Mouse (Mus musculus): ENCODE results near the gene Chn2. TPM values are rescaled to one million over a fixed set of nuclear protein-coding genes. Genes with fewer than 3 reads are reported as not detected.
A peak's percentile ranks its signal among the peaks of the same experiment; 100 is the strongest.

The Chn2 gene
- polyA plus RNA-seq, 1 experiment from 2014 or later: 7.1 TPM

DNA sequence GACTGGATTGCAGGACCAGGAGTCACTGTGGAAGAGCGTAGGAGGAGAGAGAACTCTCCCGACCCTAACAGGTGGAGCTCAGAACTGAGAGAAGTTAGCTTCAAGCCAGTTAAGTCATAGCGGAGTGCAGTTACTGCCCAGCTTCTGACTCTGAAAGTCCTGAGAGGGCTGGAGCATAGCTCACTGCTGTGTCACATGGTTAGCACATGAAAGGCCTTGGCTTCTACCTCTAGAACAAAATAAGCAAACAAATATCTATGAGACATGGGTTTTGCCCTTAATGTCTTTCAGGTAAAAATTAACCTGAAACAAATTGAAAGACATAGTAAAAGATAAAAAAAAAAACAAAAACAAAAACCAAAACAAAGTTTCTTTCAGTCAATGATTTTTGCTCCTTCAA is 91.5 kb downstream of the Chn2 start:
- WGBS: 67% methylated on average over 3 of the region's 3 CpGs
- DNase-seq (ENCODE audit: low spot score): no peak
- Histone ChIP-seq H3K27ac (no peak overlapping the region), H3K4me3 (no peak overlapping the region), H3K27me3 (ENCODE audit: insufficient read depth, poor library complexity, severe bottlenecking) (peaks cover 8% of the 10 kb centered on the region; the same call in 1 of the 2 replicates), H3K9me3 (no peaks in the 10 kb centered on the region), H3K4me1 (0 out of 2 replicates have a peak, but pooled peaks cover 5% of the 10 kb centered on the region), H3K36me3 (no peaks in the 10 kb centered on the region)

GRCm38 (mm10) chr6:54132576-54132975 is 93.2 kb downstream of the Chn2 start:
- DNase-seq (ENCODE audit: low spot score): no peak
- H3K27ac ChIP-seq: no peak overlapping the region
- 84% methylated on average over 1 of the region's 1 CpGs for WGBS
- H3K27me3 ChIP-seq (ENCODE audit: insufficient read depth, poor library complexity, severe bottlenecking): peaks cover 8% of the 10 kb centered on the region; the same call in 1 of the 2 replicates
- no peak overlapping the region for H3K4me3 ChIP-seq
- H3K9me3 ChIP-seq: no peaks in the 10 kb centered on the region
- no peaks in the 10 kb centered on the region for H3K36me3 ChIP-seq
- H3K4me1 ChIP-seq: 0 out of 2 replicates have a peak, but pooled peaks cover 5% of the 10 kb centered on the region

- WGBS: 76% methylated on average over 5 of the region's 5 CpGs
- Histone ChIP-seq H3K27ac (no peak overlapping the region), H3K4me1 (0 out of 2 replicates have a peak, but pooled peaks cover 5% of the 10 kb centered on the region), H3K27me3 (ENCODE audit: insufficient read depth, poor library complexity, severe bottlenecking) (peaks cover 8% of the 10 kb centered on the region; the same call in 1 of the 2 replicates), H3K9me3 (no peaks in the 10 kb centered on the region), H3K36me3 (no peaks in the 10 kb centered on the region), H3K4me3 (no peak overlapping the region)
- no peak for DNase-seq (ENCODE audit: low spot score)
Observed at GRCm38 (mm10) chr6:54133231-54133630, 93.9 kb downstream of the Chn2 start.

DNA sequence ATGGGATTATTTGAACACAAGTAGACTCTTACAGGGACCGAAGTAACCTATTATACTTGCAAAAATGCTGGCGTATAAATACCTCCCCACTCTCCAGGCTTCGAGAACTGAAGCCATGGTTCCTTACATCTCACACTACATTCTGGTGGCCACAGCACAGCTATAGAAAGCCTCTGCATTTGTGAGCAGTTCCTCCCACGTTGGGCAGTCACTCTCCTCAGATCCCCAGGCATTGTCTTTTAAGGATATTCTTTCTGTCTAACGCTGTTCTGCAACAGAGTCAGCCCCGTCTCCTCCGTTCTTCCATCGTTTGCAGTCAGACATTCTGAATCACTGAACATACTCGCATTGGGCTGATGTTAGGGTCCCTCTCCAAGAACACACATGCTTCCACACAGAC is 98.8 kb downstream of the Chn2 start:
- Histone ChIP-seq H3K9me3 (no peaks in the 10 kb centered on the region), H3K4me3 (no peak overlapping the region), H3K27ac (no peak overlapping the region), H3K27me3 (ENCODE audit: insufficient read depth, poor library complexity, severe bottlenecking) (no peaks in the 10 kb centered on the region), H3K4me1 (no peaks in the 10 kb centered on the region), H3K36me3 (no peaks in the 10 kb centered on the region)
- no peak for DNase-seq (ENCODE audit: low spot score)
- WGBS: 87% methylated on average over 9 of the region's 9 CpGs

DNA sequence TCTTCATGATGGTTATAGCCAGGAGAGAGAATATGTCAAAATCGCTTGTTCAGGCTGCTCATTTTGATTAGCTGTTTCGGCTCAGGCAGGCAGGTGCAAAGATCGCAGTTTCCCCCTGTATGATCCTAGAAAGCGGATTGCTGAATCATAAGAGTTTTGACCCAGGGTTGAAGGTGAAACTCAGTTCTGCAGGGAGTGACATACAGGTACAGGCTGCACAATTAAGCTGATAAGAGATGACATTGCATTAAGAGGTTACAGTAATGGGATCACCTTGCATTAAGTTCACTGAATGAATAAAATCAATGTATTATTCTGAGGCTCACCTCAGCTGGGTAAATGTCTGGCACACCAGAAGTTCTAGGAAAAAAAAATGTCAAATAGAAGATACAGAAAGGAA is 101.1 kb downstream of the Chn2 start:
- no peak overlapping the region for H3K4me3 ChIP-seq
- no peaks in the 10 kb centered on the region for H3K4me1 ChIP-seq
- 0 out of 2 replicates have a peak, but pooled peaks cover 8% of the 10 kb centered on the region for H3K27me3 ChIP-seq (ENCODE audit: insufficient read depth, poor library complexity, severe bottlenecking)
- DNase-seq (ENCODE audit: low spot score): no peak
- no peak overlapping the region for H3K27ac ChIP-seq
- 91% methylated on average over 4 of the region's 4 CpGs for WGBS
- no peaks in the 10 kb centered on the region for H3K36me3 ChIP-seq
- no peaks in the 10 kb centered on the region for H3K9me3 ChIP-seq

DNA sequence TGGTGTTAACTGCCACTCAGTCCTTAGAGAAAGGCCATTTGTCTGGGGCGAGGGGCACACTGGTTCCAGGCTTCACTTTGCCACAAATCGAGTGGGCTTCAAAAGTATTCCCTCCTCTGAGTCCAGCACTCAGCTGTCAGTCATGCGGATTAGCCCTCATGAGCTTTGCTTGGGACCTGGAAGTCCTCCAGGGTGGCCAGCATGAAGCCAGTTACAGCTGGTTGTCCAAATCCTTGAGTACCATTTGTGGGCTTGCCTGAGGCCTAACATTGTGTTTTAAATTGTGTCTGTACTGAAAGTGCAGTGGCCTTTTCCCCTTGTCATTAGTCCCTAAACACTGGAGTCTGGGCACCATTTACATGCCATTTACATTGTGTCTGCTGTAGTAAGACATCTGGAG is 101.8 kb downstream of the Chn2 start:
- Histone ChIP-seq H3K4me3 (no peak overlapping the region), H3K9me3 (no peaks in the 10 kb centered on the region), H3K27me3 (ENCODE audit: insufficient read depth, poor library complexity, severe bottlenecking) (0 out of 2 replicates have a peak, but pooled peaks cover 8% of the 10 kb centered on the region), H3K4me1 (no peaks in the 10 kb centered on the region), H3K27ac (no peak overlapping the region), H3K36me3 (no peaks in the 10 kb centered on the region)
- 76% methylated on average over 3 of the region's 3 CpGs for WGBS
- DNase-seq (ENCODE audit: low spot score): no peak

- Histone ChIP-seq H3K4me3 (no peak overlapping the region), H3K27me3 (ENCODE audit: insufficient read depth, poor library complexity, severe bottlenecking) (peaks cover 14% of the 10 kb centered on the region; the same call in 1 of the 2 replicates), H3K27ac (no peak overlapping the region), H3K4me1 (no peaks in the 10 kb centered on the region), H3K9me3 (no peaks in the 10 kb centered on the region), H3K36me3 (no peaks in the 10 kb centered on the region)
- 69% methylated on average over 11 of the region's 11 CpGs for WGBS
- no peak for DNase-seq (ENCODE audit: low spot score)
Observed at GRCm38 (mm10) chr6:54142848-54143651, 103.7 kb downstream of the Chn2 start.

DNA sequence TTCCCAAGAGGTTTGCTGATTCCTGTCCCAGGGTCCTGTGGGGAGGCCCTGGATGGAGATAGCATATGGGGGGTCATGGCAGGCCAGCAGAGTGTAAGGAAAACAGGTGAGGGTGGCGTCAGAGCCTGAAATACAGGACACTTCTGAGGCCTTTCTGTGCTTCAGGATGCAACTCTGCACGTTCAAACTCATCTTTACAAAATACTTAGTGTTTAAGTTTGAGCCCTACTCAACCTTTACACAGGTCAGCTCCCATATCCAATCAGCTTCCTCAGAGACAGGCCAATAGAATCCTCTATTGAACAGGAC is 104.3 kb downstream of the Chn2 start:
- DNase-seq (ENCODE audit: low spot score): peak; percentile 61
- Histone ChIP-seq H3K4me3 (no peak overlapping the region), H3K27me3 (ENCODE audit: insufficient read depth, poor library complexity, severe bottlenecking) (peaks cover 14% of the 10 kb centered on the region; the same call in 1 of the 2 replicates), H3K36me3 (no peaks in the 10 kb centered on the region), H3K4me1 (no peaks in the 10 kb centered on the region), H3K27ac (no peak overlapping the region), H3K9me3 (no peaks in the 10 kb centered on the region)
- WGBS: 84% methylated on average over 2 of the region's 2 CpGs

- Histone ChIP-seq H3K27ac (no peak overlapping the region), H3K4me1 (peaks cover 9% of the 10 kb centered on the region; the same call in 1 of the 2 replicates), H3K4me3 (no peak overlapping the region), H3K9me3 (no peaks in the 10 kb centered on the region), H3K36me3 (no peaks in the 10 kb centered on the region), H3K27me3 (ENCODE audit: insufficient read depth, poor library complexity, severe bottlenecking) (peaks cover 14% of the 10 kb centered on the region; the same call in 1 of the 2 replicates)
- 75% methylated on average over 6 of the region's 6 CpGs for WGBS
- no peak for DNase-seq (ENCODE audit: low spot score)
Observed at GRCm38 (mm10) chr6:54148844-54149526, 109.6 kb downstream of the Chn2 start.

- 60% methylated on average over 5 of the region's 5 CpGs for WGBS
- H3K9me3 ChIP-seq: no peaks in the 10 kb centered on the region
- no peak overlapping the region for H3K4me3 ChIP-seq
- no peak overlapping the region for H3K27ac ChIP-seq
- H3K27me3 ChIP-seq (ENCODE audit: insufficient read depth, poor library complexity, severe bottlenecking): peaks cover 7% of the 10 kb centered on the region; the same call in 1 of the 2 replicates
- no peaks in the 10 kb centered on the region for H3K36me3 ChIP-seq
- no peak for DNase-seq (ENCODE audit: low spot score)
- peaks cover 9% of the 10 kb centered on the region; the same call in 1 of the 2 replicates for H3K4me1 ChIP-seq
Observed at GRCm38 (mm10) chr6:54150821-54151220, 111.5 kb downstream of the Chn2 start.

DNA sequence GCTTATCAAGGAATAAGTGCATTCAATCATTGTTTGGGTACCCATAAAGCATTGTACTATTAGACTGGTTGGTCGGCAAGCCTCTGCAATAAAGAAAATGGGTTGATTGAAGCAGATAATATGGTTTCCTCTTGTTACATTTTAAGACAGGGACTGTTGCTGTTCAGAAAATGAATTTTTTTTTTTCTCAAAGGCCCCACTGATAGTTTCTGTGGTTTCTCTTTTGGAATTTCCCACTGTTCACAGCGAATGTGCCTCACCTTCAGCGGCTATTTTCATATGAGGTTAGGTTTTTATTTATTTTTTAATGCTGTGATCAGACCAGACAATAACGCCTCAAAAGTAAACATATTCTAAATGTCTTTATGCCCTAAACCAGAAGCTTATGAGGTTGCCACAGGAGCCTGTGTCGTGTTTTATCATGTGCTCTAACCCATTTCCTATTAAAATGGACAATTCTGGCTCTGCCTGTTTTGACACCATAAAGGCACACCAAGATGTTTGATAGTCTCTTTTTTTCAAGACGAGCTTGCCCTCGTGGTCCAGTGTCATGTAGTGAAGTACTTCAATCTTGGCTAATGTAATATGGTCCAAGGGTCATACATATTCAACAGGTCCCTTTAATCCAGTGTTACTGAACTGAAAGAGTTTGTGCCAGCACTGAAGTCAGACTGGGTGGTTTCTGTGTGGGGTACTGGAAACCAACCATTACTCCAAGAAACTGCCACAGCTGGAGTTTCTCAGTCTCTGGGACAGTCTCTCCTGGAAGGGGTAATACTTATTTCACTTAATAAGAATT is 112.3 kb downstream of the Chn2 start:
- no peak for DNase-seq (ENCODE audit: low spot score)
- Histone ChIP-seq H3K4me1 (peaks cover 9% of the 10 kb centered on the region; the same call in 1 of the 2 replicates), H3K27ac (no peak overlapping the region), H3K27me3 (ENCODE audit: insufficient read depth, poor library complexity, severe bottlenecking) (peaks cover 7% of the 10 kb centered on the region; the same call in 1 of the 2 replicates), H3K36me3 (no peaks in the 10 kb centered on the region), H3K9me3 (no peaks in the 10 kb centered on the region), H3K4me3 (no peak overlapping the region)
- 82% methylated on average over 7 of the region's 7 CpGs for WGBS

DNA sequence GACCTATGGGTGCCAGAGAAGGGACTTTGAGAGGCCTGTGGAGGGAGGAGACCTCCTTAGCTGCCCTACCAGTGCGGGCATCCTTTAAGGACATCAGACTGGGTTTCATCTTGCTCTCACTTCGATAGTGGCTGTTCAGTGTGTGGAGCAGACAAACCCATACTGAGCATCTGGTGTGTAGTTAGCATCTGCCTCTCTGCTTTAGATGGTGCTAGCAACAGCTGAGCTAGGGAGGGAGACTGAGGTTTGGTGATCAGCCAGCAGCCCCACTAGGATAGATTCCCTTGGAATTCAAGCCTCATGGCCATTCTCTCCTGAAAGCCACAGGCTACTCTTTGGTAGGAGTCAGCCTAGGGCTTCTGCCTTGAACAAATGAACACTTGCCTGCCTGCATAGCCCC is 117.7 kb downstream of the Chn2 start:
- no peak overlapping the region for H3K27ac ChIP-seq
- H3K27me3 ChIP-seq (ENCODE audit: insufficient read depth, poor library complexity, severe bottlenecking): no peaks in the 10 kb centered on the region
- WGBS: 79% methylated on average over 2 of the region's 2 CpGs

More for the DNA sequence above, 117.7 kb downstream of the Chn2 start:
- Histone ChIP-seq H3K4me1 (peaks cover 15% of the 10 kb centered on the region), H3K36me3 (no peaks in the 10 kb centered on the region), H3K4me3 (no peak overlapping the region), H3K9me3 (no peaks in the 10 kb centered on the region)
- DNase-seq (ENCODE audit: low spot score): no peak

Data from heart, embryonic 10.5 days (tissue).